In genomic region chr12:85339243-85339729, GRCm38 (mm10) we compare ENCODE assay signal across 8 mouse cellular contexts. TPM values are rescaled to one million over a fixed set of nuclear protein-coding genes. Genes with fewer than 3 reads are reported as not detected.
DNase-seq lines count a peak whose midpoint lies in the region; ATAC-seq lines count a peak whose summit lies in the region.

Nek9 (minus strand) TSS chr12:85339362.

- peak within 1 kb of the TSS; percentile 96 for H3K9ac ChIP-seq in heart, embryonic 14.5 days (ENCODE audit: low read length)
- H3K9ac ChIP-seq in liver, embryonic 13.5 days = peak within 1 kb of the TSS; percentile 97
- H3K9ac ChIP-seq in stomach, embryonic 16.5 days (ENCODE audit: low read length) = peak within 1 kb of the TSS; percentile 99

- under 1% methylated on average over 34 of the region's 36 CpGs for WGBS in heart, embryonic 14.5 days
- WGBS in liver, embryonic 13.5 days (ENCODE audit: insufficient replicate concordance) = under 1% methylated on average over 36 of the region's 36 CpGs
- under 1% methylated on average over 36 of the region's 36 CpGs for WGBS in stomach, embryonic 16.5 days

- peak; percentile 95 for ATAC-seq in CD4-positive, CD25-positive, alpha-beta regulatory T cell, adult 4 months
- peak; percentile 81 for ATAC-seq in heart, embryonic 14.5 days (ENCODE audit: insufficient number of reproducible peaks, insufficient read depth, low FRiP score, low read depth)
- peak; percentile 86 for ATAC-seq in liver, embryonic 13.5 days (ENCODE audit: low read depth)
- ATAC-seq in stomach, embryonic 16.5 days (ENCODE audit: insufficient read depth, low FRiP score) = peak; percentile 89

- peak within 1 kb of the TSS; percentile 74 for H3K4me2 ChIP-seq in heart, embryonic 14.5 days (ENCODE audit: low read length)
- H3K4me2 ChIP-seq in liver, embryonic 13.5 days = peak within 1 kb of the TSS; percentile 83
- H3K4me2 ChIP-seq in stomach, embryonic 16.5 days (ENCODE audit: low read depth, low read length) = peak within 1 kb of the TSS; percentile 76

- peak within 1 kb of the TSS; percentile 75 to 90 for H3K27ac ChIP-seq in heart, embryonic 14.5 days (replicated peaks in 1 of 2; ENCODE audit: control insufficient read depth in 1 of 2, insufficient read depth in 1 of 2, low read depth in 2 of 2, low read length in 2 of 2)
- H3K27ac ChIP-seq in liver, embryonic 13.5 days = peak within 1 kb of the TSS; percentile 94
- peak within 1 kb of the TSS; percentile 93 for H3K27ac ChIP-seq in stomach, embryonic 16.5 days (ENCODE audit: low read length)

- H3K4me1 ChIP-seq in heart, embryonic 14.5 days (ENCODE audit: control insufficient read depth in 2 of 2, insufficient read depth in 2 of 2, low read length in 2 of 2) = peaks cover 2 to 27% of the 10 kb centered on the region in 2 experiments
- peaks cover 42% of the 10 kb centered on the region for H3K4me1 ChIP-seq in liver, embryonic 13.5 days (replicated peaks)
- peaks cover 20% of the 10 kb centered on the region for H3K4me1 ChIP-seq in stomach, embryonic 16.5 days (ENCODE audit: control insufficient read depth, insufficient read depth, low read length)

- no peaks in the 10 kb centered on the region for H3K27me3 ChIP-seq in heart, embryonic 14.5 days (ENCODE audit: control insufficient read depth, insufficient read depth, low read length)
- H3K27me3 ChIP-seq in liver, embryonic 13.5 days = no peaks in the 10 kb centered on the region
- H3K27me3 ChIP-seq in stomach, embryonic 16.5 days (ENCODE audit: control insufficient read depth, insufficient read depth, low read length) = no peaks in the 10 kb centered on the region

- no peaks in the 10 kb centered on the region for H3K9me3 ChIP-seq in heart, embryonic 14.5 days (ENCODE audit: control insufficient read depth, low read length)
- no peaks in the 10 kb centered on the region for H3K9me3 ChIP-seq in liver, embryonic 13.5 days (replicated peaks)
- H3K9me3 ChIP-seq in stomach, embryonic 16.5 days (replicated peaks; ENCODE audit: control insufficient read depth, low read length) = no peaks in the 10 kb centered on the region

- peaks cover 42% of the 10 kb centered on the region for H3K36me3 ChIP-seq in heart, embryonic 14.5 days (ENCODE audit: control insufficient read depth, insufficient read depth, low read length)
- H3K36me3 ChIP-seq in liver, embryonic 13.5 days = peaks cover 30% of the 10 kb centered on the region
- no peaks in the 10 kb centered on the region for H3K36me3 ChIP-seq in stomach, embryonic 16.5 days (ENCODE audit: control insufficient read depth, insufficient read depth, low read length)

- DNase-seq in c-Kit-negative CD71-positive TER-119-positive erythroid progenitor cells, embryonic 14.5 days (ENCODE audit: low read depth, low spot score) = peak; percentile 87
- DNase-seq in fibroblast of lung, adult 2 months (ENCODE audit: low read depth) = peak; percentile 63
- peak; percentile 95 for DNase-seq in kidney, postnatal 14 days
- DNase-seq in liver, embryonic 13.5 days = peak; percentile 90
- DNase-seq in neural tube, embryonic 10.5 days (ENCODE audit: extremely low spot score, low spot score) = peak; percentile 98

- H3K4me3 ChIP-seq in heart, embryonic 14.5 days (ENCODE audit: control insufficient read depth in 1 of 2, insufficient read depth in 1 of 2, low read depth in 1 of 2, low read length in 2 of 2) = peak within 1 kb of the TSS; percentile 82 to 90
- H3K4me3 ChIP-seq in liver, embryonic 13.5 days (replicated peaks) = peak within 1 kb of the TSS; percentile 98
- peak within 1 kb of the TSS; percentile 98 for H3K4me3 ChIP-seq in stomach, embryonic 16.5 days (replicated peaks; ENCODE audit: low read length)

RNA-seq across cellular contexts. Expression of gene Nek9, which starts in this region (rescaled TPM):
- 10 to 100 TPM; 11.2 to 13.9 TPM for polyA plus RNA-seq in CD4-positive, CD25-positive, alpha-beta regulatory T cell, adult 4 months (2017; shearing (Covaris generic))
- 16.8 and 17.3 TPM in 2 replicates for polyA plus RNA-seq in heart, embryonic 14.5 days (2014; fragmentation: Nextera tagmentation; extraction: Ambion mirVana)
- polyA plus RNA-seq in liver, embryonic 13.5 days (2015; fragmentation: Nextera tagmentation; extraction: Ambion mirVana) = 5.0 and 6.1 TPM in 2 replicates
- 16.8 and 17.1 TPM in 2 replicates for polyA plus RNA-seq in stomach, embryonic 16.5 days (2015; fragmentation: Nextera tagmentation; extraction: Ambion mirVana)

Comparison
In these comparisons a context has a peak if more than half of its experiments do, and no peak if none do; other contexts are left out.
1. Peak in every context shown above with its lines: DNase-seq, ATAC-seq, H3K4me3 ChIP-seq and H3K27ac ChIP-seq.